In genomic region chr19:52207725-52208124, GRCm38 (mm10) we compare ENCODE assay signal across 34 mouse cellular contexts. TPM values are rescaled to one million over a fixed set of nuclear protein-coding genes. Genes with fewer than 3 reads are reported as not detected.
A peak's percentile ranks its signal among the peaks of the same experiment; 100 is the strongest.
DNase-seq lines count a peak whose midpoint lies in the region; ATAC-seq and TF ChIP-seq lines count a peak whose summit lies in the region.
"Had no signal": no experiment of that assay in that cellular context is flagged by ENCODE, and none has a peak within 500 bp of the region (broad histone marks: within the 10 kb centered on the region; RNA-seq: fewer than 3 reads in every experiment).

No protein-coding gene starts in this region.

- DNase-seq in hindbrain, embryonic 11.5 days (ENCODE audit: low spot score) = no peak
- no peak for DNase-seq in midbrain, postnatal 0 days (ENCODE audit: low spot score)
- peak; percentile 3 for DNase-seq in brain, adult 2 months (ENCODE audit: low read depth, low spot score)
- DNase-seq in embryonic facial prominence, embryonic 14.5 days (ENCODE audit: low spot score) = peak; percentile 8
- no peak for DNase-seq in cerebellum, postnatal 4 days (ENCODE audit: low spot score in 2 of 2)
- DNase-seq: adrenal gland, postnatal 25 days; cerebellum, adult 2 months; cerebellum, postnatal 14 days; forebrain, postnatal 0 days; gastrocnemius, postnatal 25 days; heart, adult 11 months; kidney, adult 8-10 months; kidney, postnatal 4 days; layer of hippocampus, postnatal 36 days; left cerebral cortex, postnatal 4 days; liver, postnatal 0 days; lung, postnatal 14 days; right cerebral cortex, adult 18-20 months; spleen, adult 18-20 months; thymus, postnatal 14 days had no signal

- no peak overlapping the region for H3K4me3 ChIP-seq in hindbrain, embryonic 11.5 days (ENCODE audit: low read depth, low read length)
- H3K4me3 ChIP-seq in hindbrain, embryonic 16.5 days (ENCODE audit: low read length) = no peak overlapping the region
- H3K4me3 ChIP-seq in midbrain, embryonic 12.5 days = no peak overlapping the region
- no peak overlapping the region for H3K4me3 ChIP-seq in midbrain, postnatal 0 days (ENCODE audit: low read depth, low read length)
- no peak overlapping the region for H3K4me3 ChIP-seq in embryonic facial prominence, embryonic 14.5 days (ENCODE audit: low read depth, low read length)
- H3K4me3 ChIP-seq: embryonic facial prominence, embryonic 12.5 days; forebrain, embryonic 10.5 days; heart, embryonic 10.5 days; heart, embryonic 15.5 days; liver, embryonic 12.5 days; myocyte had no signal

- no peaks in the 10 kb centered on the region for H3K36me3 ChIP-seq in hindbrain, embryonic 11.5 days (ENCODE audit: control insufficient read depth, insufficient read depth, low read length)
- H3K36me3 ChIP-seq in hindbrain, embryonic 16.5 days (ENCODE audit: control insufficient read depth, insufficient read depth, low read length) = no peaks in the 10 kb centered on the region
- no peaks in the 10 kb centered on the region for H3K36me3 ChIP-seq in midbrain, embryonic 12.5 days
- no peaks in the 10 kb centered on the region for H3K36me3 ChIP-seq in midbrain, postnatal 0 days (ENCODE audit: insufficient read depth, low read length)
- H3K36me3 ChIP-seq in embryonic facial prominence, embryonic 14.5 days (ENCODE audit: control insufficient read depth, insufficient read depth, low read length) = no peaks in the 10 kb centered on the region
- H3K36me3 ChIP-seq: embryonic facial prominence, embryonic 12.5 days; forebrain, embryonic 10.5 days; heart, embryonic 10.5 days; heart, embryonic 15.5 days; liver, embryonic 12.5 days had no signal

- TF ChIP-seq CTCF in midbrain, postnatal 0 days (IDR thresholded peaks at IDR 0.05) = no peak

- no peaks in the 10 kb centered on the region for H3K9me3 ChIP-seq in hindbrain, embryonic 11.5 days (ENCODE audit: control insufficient read depth, low read length)
- no peaks in the 10 kb centered on the region for H3K9me3 ChIP-seq in hindbrain, embryonic 16.5 days (ENCODE audit: control insufficient read depth, low read length)
- H3K9me3 ChIP-seq in midbrain, embryonic 12.5 days = no peaks in the 10 kb centered on the region
- H3K9me3 ChIP-seq in midbrain, postnatal 0 days (ENCODE audit: low read length) = no peaks in the 10 kb centered on the region
- H3K9me3 ChIP-seq in embryonic facial prominence, embryonic 14.5 days (ENCODE audit: control insufficient read depth, low read length) = no peaks in the 10 kb centered on the region
- H3K9me3 ChIP-seq: embryonic facial prominence, embryonic 12.5 days; forebrain, embryonic 10.5 days; heart, embryonic 10.5 days; heart, embryonic 15.5 days; liver, embryonic 12.5 days had no signal

- H3K27me3 ChIP-seq in hindbrain, embryonic 11.5 days (ENCODE audit: control insufficient read depth, insufficient read depth, low read length) = no peaks in the 10 kb centered on the region
- no peaks in the 10 kb centered on the region for H3K27me3 ChIP-seq in hindbrain, embryonic 16.5 days (replicated peaks; ENCODE audit: control insufficient read depth, insufficient read depth, low read length)
- peaks cover 10% of the 10 kb centered on the region for H3K27me3 ChIP-seq in midbrain, embryonic 12.5 days
- H3K27me3 ChIP-seq in midbrain, postnatal 0 days (ENCODE audit: insufficient read depth, low read length) = no peaks in the 10 kb centered on the region
- no peaks in the 10 kb centered on the region for H3K27me3 ChIP-seq in embryonic facial prominence, embryonic 14.5 days (replicated peaks; ENCODE audit: control insufficient read depth, insufficient read depth, low read length)
- H3K27me3 ChIP-seq: embryonic facial prominence, embryonic 12.5 days; heart, embryonic 15.5 days; liver, embryonic 12.5 days had no signal

- H3K4me1 ChIP-seq in hindbrain, embryonic 11.5 days (replicated peaks; ENCODE audit: control insufficient read depth, insufficient read depth, low read length) = no peaks in the 10 kb centered on the region
- H3K4me1 ChIP-seq in hindbrain, embryonic 16.5 days (ENCODE audit: control insufficient read depth, insufficient read depth, low read depth, low read length) = no peaks in the 10 kb centered on the region
- no peaks in the 10 kb centered on the region for H3K4me1 ChIP-seq in midbrain, embryonic 12.5 days
- H3K4me1 ChIP-seq in midbrain, postnatal 0 days (ENCODE audit: insufficient read depth, low read length) = no peaks in the 10 kb centered on the region
- no peaks in the 10 kb centered on the region for H3K4me1 ChIP-seq in embryonic facial prominence, embryonic 14.5 days (ENCODE audit: control insufficient read depth, insufficient read depth, low read length)
- H3K4me1 ChIP-seq: embryonic facial prominence, embryonic 12.5 days; forebrain, embryonic 10.5 days; heart, embryonic 10.5 days; heart, embryonic 15.5 days; liver, embryonic 12.5 days had no signal

- no peak overlapping the region for H3K4me2 ChIP-seq in hindbrain, embryonic 11.5 days (replicated peaks; ENCODE audit: low read depth, low read length)
- H3K4me2 ChIP-seq in hindbrain, embryonic 16.5 days (ENCODE audit: low read length) = no peak overlapping the region
- no peak overlapping the region for H3K4me2 ChIP-seq in midbrain, embryonic 12.5 days (replicated peaks)
- no peak overlapping the region for H3K4me2 ChIP-seq in midbrain, postnatal 0 days (ENCODE audit: low read depth, low read length, poor library complexity, severe bottlenecking)
- H3K4me2 ChIP-seq in embryonic facial prominence, embryonic 14.5 days (ENCODE audit: low read depth, low read length) = no peak overlapping the region
- H3K4me2 ChIP-seq: embryonic facial prominence, embryonic 12.5 days; heart, embryonic 15.5 days; liver, embryonic 12.5 days had no signal

- H3K9ac ChIP-seq in hindbrain, embryonic 11.5 days (ENCODE audit: low read depth, low read length) = no peak overlapping the region
- H3K9ac ChIP-seq in hindbrain, embryonic 16.5 days (ENCODE audit: low read depth, low read length) = no peak overlapping the region
- H3K9ac ChIP-seq in midbrain, embryonic 12.5 days (replicated peaks) = no peak overlapping the region
- no peak overlapping the region for H3K9ac ChIP-seq in midbrain, postnatal 0 days (replicated peaks; ENCODE audit: low read length, poor library complexity, severe bottlenecking)
- no peak overlapping the region for H3K9ac ChIP-seq in embryonic facial prominence, embryonic 14.5 days (ENCODE audit: low read depth, low read length)
- H3K9ac ChIP-seq: embryonic facial prominence, embryonic 12.5 days; forebrain, postnatal 0 days; heart, embryonic 15.5 days; liver, embryonic 12.5 days; liver, postnatal 0 days had no signal

- ATAC-seq in hindbrain, embryonic 11.5 days (ENCODE audit: low FRiP score) = peak; percentile 80
- ATAC-seq in hindbrain, embryonic 16.5 days = no peak
- ATAC-seq in midbrain, embryonic 12.5 days (ENCODE audit: low FRiP score, low read depth) = peak; percentile 54; the same call in 1 of the 2 replicates
- no peak for ATAC-seq in midbrain, postnatal 0 days (ENCODE audit: low FRiP score)
- ATAC-seq in embryonic facial prominence, embryonic 14.5 days (ENCODE audit: low read depth) = no peak
- ATAC-seq: CD4-positive, CD25-positive, alpha-beta regulatory T cell, adult 4 months; forebrain, postnatal 0 days; intestine, embryonic 16.5 days; liver, embryonic 12.5 days; liver, postnatal 0 days had no signal

- H3K27ac ChIP-seq in hindbrain, embryonic 11.5 days (ENCODE audit: low read depth, low read length) = 0 out of 2 replicates have a peak overlapping the region, but pooled peaks have one; percentile 2
- H3K27ac ChIP-seq in hindbrain, embryonic 16.5 days (ENCODE audit: low read depth, low read length) = no peak overlapping the region
- H3K27ac ChIP-seq in midbrain, embryonic 12.5 days (replicated peaks) = peak overlapping the region; percentile 32
- no peak overlapping the region for H3K27ac ChIP-seq in midbrain, postnatal 0 days (ENCODE audit: low read depth, low read length)
- H3K27ac ChIP-seq in embryonic facial prominence, embryonic 14.5 days (replicated peaks; ENCODE audit: low read depth, low read length) = no peak overlapping the region
- H3K27ac ChIP-seq: embryonic facial prominence, embryonic 12.5 days; forebrain, embryonic 10.5 days; heart, embryonic 10.5 days; heart, embryonic 15.5 days; kidney, postnatal 0 days; liver, embryonic 12.5 days had no signal

- 45% methylated on average over 2 of the region's 2 CpGs for WGBS in hindbrain, embryonic 11.5 days
- WGBS in hindbrain, embryonic 16.5 days = 44% methylated on average over 2 of the region's 2 CpGs
- 46% methylated on average over 2 of the region's 2 CpGs for whole genome bisulfite sequencing in midbrain, embryonic 12.5 days
- 44% methylated on average over 2 of the region's 2 CpGs for WGBS in midbrain, postnatal 0 days
- 33% methylated on average over 2 of the region's 2 CpGs for WGBS in embryonic facial prominence, embryonic 14.5 days

RNA-seq across cellular contexts. Expression of gene Ins1, which starts 56.4 kb away (rescaled TPM):
- polyA plus RNA-seq in hindbrain, embryonic 11.5 days (2014; fragmentation: Nextera tagmentation; extraction: Ambion mirVana) = not detected in 2 replicates
- polyA plus RNA-seq in hindbrain, embryonic 16.5 days (2015; fragmentation: Nextera tagmentation; extraction: Ambion mirVana) = not detected in 2 replicates
- not detected in 2 replicates for polyA plus RNA-seq in midbrain, embryonic 12.5 days (2016; fragmentation: Nextera tagmentation; extraction: Ambion mirVana)
- total RNA-seq in midbrain, postnatal 0 days (2014; rRNA removed) = not detected in 2 replicates
- not detected in 2 replicates for polyA plus RNA-seq in midbrain, postnatal 0 days (2015; fragmentation: Nextera tagmentation; extraction: Ambion mirVana)
- not detected in 2 replicates for polyA plus RNA-seq in embryonic facial prominence, embryonic 14.5 days (2014; fragmentation: Nextera tagmentation; extraction: Ambion mirVana)
- total RNA-seq: adrenal gland, postnatal 25 days; forebrain, postnatal 0 days; gastrocnemius, postnatal 25 days; heart, postnatal 25 days; layer of hippocampus, postnatal 36 days; left cerebral cortex, postnatal 4 days had no signal
- polyA plus RNA-seq: cerebellum, adult 2 months; embryonic facial prominence, embryonic 12.5 days; forebrain, embryonic 10.5 days; forebrain, postnatal 0 days; heart, embryonic 10.5 days; heart, embryonic 15.5 days; kidney, postnatal 0 days; limb, embryonic 14.5 days; liver, embryonic 12.5 days; liver, postnatal 0 days; myocyte; urinary bladder, adult 2 months had no signal

Comparison
In these comparisons a context has a peak if more than half of its experiments do, and no peak if none do; other contexts are left out.
1. ATAC-seq: peak in hindbrain, embryonic 11.5 days (single experiment) and midbrain, embryonic 12.5 days (single experiment); none in hindbrain, embryonic 16.5 days (single experiment), midbrain, postnatal 0 days (single experiment) and embryonic facial prominence, embryonic 14.5 days (single experiment).
2. H3K27ac ChIP-seq: peak in hindbrain, embryonic 11.5 days (single experiment) and midbrain, embryonic 12.5 days (single experiment); none in hindbrain, embryonic 16.5 days (single experiment), midbrain, postnatal 0 days (single experiment) and embryonic facial prominence, embryonic 14.5 days (single experiment).
3. DNase-seq: peak in brain, adult 2 months (single experiment) and embryonic facial prominence, embryonic 14.5 days (single experiment); none in hindbrain, embryonic 11.5 days (single experiment), midbrain, postnatal 0 days (single experiment) and cerebellum, postnatal 4 days (0 of 2).